Mouse (Mus musculus): ENCODE data around the gene Rhbg. TPM values are rescaled to one million over a fixed set of nuclear protein-coding genes. Genes with fewer than 3 reads are reported as not detected.

The Rhbg gene
- total RNA-seq, 2 experiments from 2014 or later = not detected

- intact Hi-C loops (cut with DNase I) = no loop called here
- no peak for DNase-seq (ENCODE audit: low spot score in 2 of 2)
Observed at GRCm38 (mm10) chr3:88200972-88201330, 53.6 kb downstream of the Rhbg start.

- intact Hi-C loops (cut with DNase I) = no loop called here
- DNase-seq (ENCODE audit: low spot score in 2 of 2) = peak in 1 of 2 experiments; percentile 39
Observed at GRCm38 (mm10) chr3:88200161-88200971, 54.1 kb downstream of the Rhbg start.

GRCm38 (mm10) chr3:88199541-88200110 is 54.9 kb downstream of the Rhbg start:
- intact Hi-C loops (cut with DNase I) = no loop called here
- no peak for DNase-seq (ENCODE audit: low spot score in 2 of 2)

GRCm38 (mm10) chr3:88198505-88199020 is 55.9 kb downstream of the Rhbg start:
- intact Hi-C loops (cut with DNase I) = no loop called here
- DNase-seq (ENCODE audit: low spot score in 2 of 2) = peak in 1 of 2 experiments; percentile 31

- intact Hi-C loops (cut with DNase I) = no loop called here
- DNase-seq (ENCODE audit: low spot score in 2 of 2) = no peak
Observed at GRCm38 (mm10) chr3:88197741-88198504, 56.6 kb downstream of the Rhbg start.

Small RNA genes lying within 50 kb of the gene (microRNA-seq; reads per million reads assigned to microRNA genes)
- gene Gm25641 (0 to 0.25 reads per million in 2 experiments), gene Mir3093 (41.8 to 56.8 reads per million in 2 experiments), gene Mir9-1 (0 reads per million in 2 experiments)

Other genes starting within 250 kb of the Rhbg start
- gene Hapln2, start 227.1 kb downstream of the Rhbg start, total RNA-seq (2021) = 1 to 10 TPM; 7.4 to 9.6 TPM
- 10 to 100 TPM; 13.1 to 13.8 TPM for gene Gpatch4, start 211.6 kb downstream of the Rhbg start, total RNA-seq (2021)
- gene Naxe, start 196.2 kb downstream of the Rhbg start, total RNA-seq (2021) = 10 to 100 TPM; 66.6 to 74.9 TPM
- not detected for gene Ttc24, start 176.4 kb downstream of the Rhbg start, total RNA-seq (2021)
- gene Iqgap3, start 172.7 kb downstream of the Rhbg start, total RNA-seq (2021) = under 1 TPM; 0.21 to 0.44 TPM
- gene Mef2d, start 112.3 kb downstream of the Rhbg start, total RNA-seq (2021) = 100 to 1,000 TPM; 211 to 225 TPM
- gene Gm38392, start 32.5 kb upstream of the Rhbg start, total RNA-seq (2021) = under 1 TPM; 0.37 to 0.41 TPM
- gene Tsacc, start 42.3 kb upstream of the Rhbg start, total RNA-seq (2021) = 1 to 10 TPM; 3.5 to 3.7 TPM
- 100 to 1,000 TPM; 179 to 187 TPM for gene Cct3, start 42.4 kb upstream of the Rhbg start, total RNA-seq (2021)
- gene Glmp, start 70.3 kb upstream of the Rhbg start, total RNA-seq (2021) = 10 to 100 TPM; 91.0 to 91.4 TPM
- 1 to 10 TPM; 1.2 to 2.6 TPM for gene Tmem79, start 81.4 kb upstream of the Rhbg start, total RNA-seq (2021)
- gene Smg5, start 81.6 kb upstream of the Rhbg start, total RNA-seq (2021) = 10 to 100 TPM; 68.4 to 77.9 TPM
- 1 to 10 TPM; 4.9 to 5.2 TPM for gene Paqr6, start 109.9 kb upstream of the Rhbg start, total RNA-seq (2021)
- gene Bglap3, start 118.0 kb upstream of the Rhbg start, total RNA-seq (2021) = 1 to 10 TPM; 1.0 to 1.1 TPM
- gene Bglap2, start 124.0 kb upstream of the Rhbg start, total RNA-seq (2021) = not detected
- gene Bglap, start 129.8 kb upstream of the Rhbg start, total RNA-seq (2021) = 1 to 10 TPM in 1 of 2 experiments, under 1 TPM in 1; 0.96 to 4.2 TPM
- gene Pmf1, start 155.6 kb upstream of the Rhbg start, total RNA-seq (2021) = 1 to 10 TPM; 5.1 to 6.2 TPM
- 10 to 100 TPM; 77.4 to 79.3 TPM for gene Slc25a44, start 170.4 kb upstream of the Rhbg start, total RNA-seq (2021)
- gene Sema4a, start 206.5 kb upstream of the Rhbg start, total RNA-seq (2021) = 10 to 100 TPM; 49.2 to 57.9 TPM